Mouse (Mus musculus) MEL (cell line): ENCODE data around the gene Cdca7. TPM values are rescaled to one million over a fixed set of nuclear protein-coding genes. Genes with fewer than 3 reads are reported as not detected.

ENCODE experiments used
- DNase-seq: peaks from one replicate; pipeline ENCODE4 v3.0.0; 2011; ENCODE audit warnings: low read depth, low spot score
- H3K27ac ChIP-seq: 2 replicates; pipeline ENCODE4 v1.5.1; 2012; ENCODE audit warnings: low read depth, mild to moderate bottlenecking, control low read depth, low read length, moderate library complexity; ENCODE audit not compliant: control insufficient read depth
- H3K27me3 ChIP-seq, 2 experiments: fragments of 150-350 bp in 1 of 2; sonication (generic) in 1 of 2; 2 replicates each; pipeline ENCODE4 v1.6.1; 2012; ENCODE audit warnings: low read length in 2 of 2, mild to moderate bottlenecking in 2 of 2, improper control_type of control experiment in 1 of 2, moderate library complexity in 1 of 2; ENCODE audit not compliant: insufficient read depth in 2 of 2, control insufficient read depth in 1 of 2
- H3K36me3 ChIP-seq, 2 experiments: 2 replicates each; pipeline ENCODE4 v1.6.1; 2012 to 2014; ENCODE audit warnings: low read length in 2 of 2, improper control_type of control experiment in 1 of 2, inconsistent platforms in 1 of 2, mild to moderate bottlenecking in 1 of 2; ENCODE audit not compliant: insufficient read depth in 2 of 2, control insufficient read depth in 1 of 2
- H3K4me1 ChIP-seq, 2 experiments: fragments of 150-350 bp in 1 of 2; sonication (generic) in 1 of 2; 2 replicates each; pipeline ENCODE4 v1.6.1; 2012; ENCODE audit warnings: low read length in 2 of 2, improper control_type of control experiment in 1 of 2, mild to moderate bottlenecking in 1 of 2; ENCODE audit not compliant: insufficient read depth in 2 of 2, control insufficient read depth in 1 of 2
- H3K4me3 ChIP-seq, 2 experiments: fragments of 150-350 bp in 1 of 2; sonication (generic) in 1 of 2; 2 replicates each; pipeline ENCODE4 v1.5.1; 2012; ENCODE audit warnings: low read depth in 2 of 2, low read length in 2 of 2, mild to moderate bottlenecking in 2 of 2, moderate library complexity in 2 of 2, control low read depth in 1 of 2, improper control_type of control experiment in 1 of 2; ENCODE audit not compliant: control insufficient read depth in 1 of 2, insufficient read depth in 1 of 2
- H3K79me2 ChIP-seq: 2 replicates; pipeline ENCODE4 v1.6.1; 2012; ENCODE audit warnings: mild to moderate bottlenecking, low read length, moderate library complexity; ENCODE audit not compliant: control insufficient read depth, poor library complexity, insufficient read depth
- H3K9ac ChIP-seq: 2 replicates; pipeline ENCODE4 v1.6.1; 2012; ENCODE audit warnings: low read depth, mild to moderate bottlenecking, control low read depth, low read length, moderate library complexity; ENCODE audit not compliant: control insufficient read depth, poor library complexity, severe bottlenecking
- H3K9me3 ChIP-seq: fragments of 150-350 bp; sonication (generic); replicated peaks from 2 replicates; pipeline ENCODE4 v1.6.1; 2012; ENCODE audit warnings: mild to moderate bottlenecking, low read length, improper control_type of control experiment, moderate library complexity; ENCODE audit not compliant: insufficient read depth
- BHLHE40 ChIP-seq: IDR thresholded peaks from 2 replicates; pipeline ENCODE4 v1.6.1; 2012; ENCODE audit warnings: low read depth, mild to moderate bottlenecking, inconsistent platforms, low read length, improper control_type of control experiment, borderline replicate concordance
- CHD1 ChIP-seq: IDR thresholded peaks from 2 replicates; pipeline ENCODE4 v1.6.1; 2012; ENCODE audit warnings: low read depth, mild to moderate bottlenecking, inconsistent platforms, low read length, improper control_type of control experiment
- EP300 ChIP-seq, 2 experiments: IDR thresholded peaks; 2 replicates each; pipeline ENCODE4 v1.6.1; 2011; ENCODE audit warnings: improper control_type of control experiment in 2 of 2, low read length in 2 of 2, low read depth in 1 of 2, mild to moderate bottlenecking in 1 of 2
- JUND ChIP-seq: IDR thresholded peaks from 2 replicates; pipeline ENCODE4 v1.6.1; 2011; ENCODE audit warnings: low read depth, mild to moderate bottlenecking, improper control_type of control experiment, low read length
- MEF2A ChIP-seq: IDR thresholded peaks from 2 replicates; pipeline ENCODE4 v1.6.1; 2014; ENCODE audit warnings: low read depth, mild to moderate bottlenecking, inconsistent platforms, low read length, improper control_type of control experiment; ENCODE audit not compliant: poor library complexity, insufficient replicate concordance, severe bottlenecking; ENCODE audit errors: extremely low read depth
- MXI1 ChIP-seq: IDR thresholded peaks from 2 replicates; pipeline ENCODE4 v1.6.1; 2011; ENCODE audit warnings: mild to moderate bottlenecking, low read depth, low read length, improper control_type of control experiment
- MYC ChIP-seq: IDR thresholded peaks from 2 replicates; pipeline ENCODE4 v1.6.1; 2011; ENCODE audit warnings: low read depth, mild to moderate bottlenecking, low read length, improper control_type of control experiment, moderate library complexity
- POLR2AphosphoS5 ChIP-seq: IDR thresholded peaks from 2 replicates; pipeline ENCODE4 v1.6.1; 2012; ENCODE audit warnings: low read depth, borderline replicate concordance, mild to moderate bottlenecking, inconsistent platforms, low read length, moderate library complexity, mixed read lengths
- RCOR1 ChIP-seq: IDR thresholded peaks from 2 replicates; pipeline ENCODE4 v1.6.1; 2012; ENCODE audit warnings: low read depth, mild to moderate bottlenecking, inconsistent platforms, low read length, improper control_type of control experiment
- SIN3A ChIP-seq: IDR thresholded peaks from 2 replicates; pipeline ENCODE4 v1.6.1; 2012; ENCODE audit warnings: low read length, improper control_type of control experiment, inconsistent platforms
- TAL1 ChIP-seq: IDR thresholded peaks from 2 replicates; pipeline ENCODE4 v1.6.1; 2012; ENCODE audit warnings: mild to moderate bottlenecking, inconsistent platforms, low read length, moderate library complexity, mixed read lengths
- TBP ChIP-seq: IDR thresholded peaks from 2 replicates; pipeline ENCODE4 v1.8.0; 2011; ENCODE audit warnings: low read depth, low read length, improper control_type of control experiment
- TCF12 ChIP-seq: IDR thresholded peaks from 2 replicates; pipeline ENCODE4 v1.6.1; 2014; ENCODE audit warnings: low read depth, mild to moderate bottlenecking, inconsistent platforms, low read length, improper control_type of control experiment, moderate library complexity
- polyA plus RNA-seq, 2 experiments: library from polyadenylated mRNA; stranded (reverse) in 1 of 2; unstranded in 1 of 2; fragments of >175 nt in 1 of 2; fragments of >200 nt in 1 of 2; gene quantifications; 2 replicates each; pipeline versions ENCODE4 v1.2.1 to v1.2.4; 2012; ENCODE audit warnings: low replicate concordance in 2 of 2, low read depth in 1 of 2; ENCODE audit not compliant: insufficient read length in 2 of 2, insufficient read depth in 1 of 2, missing spikeins in 1 of 2
- total RNA-seq: library from RNA; depleted of rRNA; stranded (reverse); fragments of 300-350 nt; gene quantifications from 2 replicates; pipeline ENCODE4 v1.2.3, GENCODE M21; 2012

The Cdca7 gene
- total and polyA plus RNA-seq, 3 experiments: 97.2 to 175 (median 123) TPM

DNA sequence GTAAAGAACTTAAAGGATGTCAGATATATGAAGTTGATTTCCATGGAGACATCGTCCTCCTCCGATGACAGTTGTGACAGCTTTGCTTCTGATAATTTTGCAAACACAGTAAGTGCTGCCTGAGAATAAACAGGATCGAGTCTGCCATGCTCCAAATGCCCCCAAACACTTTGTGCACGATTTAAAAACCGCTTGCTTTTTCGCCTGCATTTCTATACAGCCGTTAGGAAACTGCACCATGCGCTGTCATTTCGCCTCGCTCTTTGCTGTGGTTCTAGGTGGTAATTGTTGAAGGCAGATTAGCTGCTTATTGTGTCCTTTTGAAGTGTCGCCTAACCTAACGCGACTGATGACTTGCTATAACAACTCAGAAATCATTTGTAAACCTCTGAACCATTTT is 3.0 kb downstream of the Cdca7 start:
- H3K4me3 ChIP-seq: no peak overlapping the region
- no peaks in the 10 kb centered on the region for H3K9me3 ChIP-seq
- H3K79me2 ChIP-seq: peaks cover 38% of the 10 kb centered on the region
- peaks cover 16 to 40% of the 10 kb centered on the region in 2 experiments for H3K36me3 ChIP-seq
- no peak for DNase-seq
- no peak overlapping the region for H3K9ac ChIP-seq
- TF ChIP-seq RCOR1: no peak
- H3K4me1 ChIP-seq: peaks cover 0 to 30% of the 10 kb centered on the region in 2 experiments; a peak in 3 of 4 replicates
- no peaks in the 10 kb centered on the region for H3K27me3 ChIP-seq
- no peak overlapping the region for H3K27ac ChIP-seq

DNA sequence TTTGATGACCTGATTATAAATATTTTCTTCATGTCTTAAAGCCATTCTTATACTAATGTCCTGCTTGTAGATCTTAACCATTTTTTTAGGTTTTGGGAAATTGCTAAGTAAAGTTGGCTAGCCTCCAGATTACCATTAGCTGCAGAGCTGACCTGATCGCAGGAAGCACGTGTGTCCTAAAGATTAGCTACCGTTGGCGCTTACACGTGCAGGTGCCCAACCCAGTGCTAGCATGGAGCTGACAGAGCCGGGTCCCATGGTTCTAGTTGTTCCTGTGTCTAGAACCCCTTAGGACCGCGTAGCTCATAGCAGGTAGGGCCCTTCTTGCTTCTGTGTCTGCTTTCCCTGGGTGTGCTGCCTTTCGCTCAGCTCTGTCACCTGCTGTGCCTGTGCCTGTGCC is 3.9 kb downstream of the Cdca7 start:
- Histone ChIP-seq H3K27ac (no peak overlapping the region), H3K4me1 (peaks cover 0 to 22% of the 10 kb centered on the region in 2 experiments; a peak in 3 of 4 replicates)
- no peak for TF ChIP-seq MYC
- peak in 1 of 2 experiments; percentile 34; a peak in 1 of 4 replicates for TF ChIP-seq EP300 (IDR thresholded peaks at IDR 0.05; ENCODE audit: low read depth in 1 of 2, low read length in 2 of 2)
- peak; percentile 10; the same call in 1 of the 2 replicates for TF ChIP-seq SIN3A
- TF ChIP-seq TCF12: no peak
- TF ChIP-seq MXI1: peak; percentile 52
- TF ChIP-seq BHLHE40: peak; percentile 67; the same call in 1 of the 2 replicates
- TF ChIP-seq TAL1: peak; percentile 53
- TF ChIP-seq, all 39 proteins: peak for 5
- DNase-seq: peak; percentile 24
- no peak overlapping the region for H3K9ac ChIP-seq
- no peak overlapping the region for H3K4me3 ChIP-seq
- H3K27me3 ChIP-seq: no peaks in the 10 kb centered on the region
- H3K9me3 ChIP-seq: no peaks in the 10 kb centered on the region
- peaks cover 19 to 37% of the 10 kb centered on the region in 2 experiments for H3K36me3 ChIP-seq
- H3K79me2 ChIP-seq: peaks cover 38% of the 10 kb centered on the region

DNA sequence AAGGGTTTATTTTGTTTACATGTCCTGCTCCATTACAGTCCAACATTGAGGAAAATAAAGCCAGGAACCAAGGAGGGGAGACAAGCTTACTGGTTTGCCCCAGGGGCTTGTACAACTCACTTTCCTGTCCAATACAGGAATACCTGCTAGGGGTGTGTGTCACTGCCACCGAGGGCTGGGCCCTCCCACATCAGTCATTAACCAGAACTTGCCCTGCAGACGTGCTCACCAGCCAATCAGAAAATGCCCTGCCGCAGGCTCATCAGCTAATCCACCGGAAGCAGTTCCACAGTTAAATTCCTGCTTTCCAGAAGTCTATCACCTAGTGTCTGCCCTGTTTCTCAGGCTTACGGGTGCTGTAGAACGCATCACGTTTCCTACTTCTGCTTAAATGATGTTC is 15.7 kb downstream of the Cdca7 start:
- peaks cover 3 to 6% of the 10 kb centered on the region in 2 experiments; a peak in 3 of 4 replicates for H3K27me3 ChIP-seq
- H3K79me2 ChIP-seq: no peaks in the 10 kb centered on the region
- H3K27ac ChIP-seq: no peak overlapping the region
- no peak overlapping the region for H3K9ac ChIP-seq
- DNase-seq: no peak
- TF ChIP-seq MEF2A (no peak), POLR2AphosphoS5 (no peak), CHD1 (no peak), RCOR1 (no peak), JUND (no peak), TBP (no peak)
- no peaks in the 10 kb centered on the region for H3K4me1 ChIP-seq
- H3K9me3 ChIP-seq: no peaks in the 10 kb centered on the region
- no peak overlapping the region for H3K4me3 ChIP-seq
- H3K36me3 ChIP-seq: no peaks in the 10 kb centered on the region; a peak in 1 of 4 replicates
